Mouse (Mus musculus) left cerebral cortex, adult 6 months (tissue): ENCODE results near the gene Apon. TPM values are rescaled to one million over a fixed set of nuclear protein-coding genes. Genes with fewer than 3 reads are reported as not detected.

Experiments
- long read RNA-seq, 2 experiments: library from polyadenylated mRNA; unstranded; transcript quantifications; one replicate each; pipeline ENCODE4 v2.0.0; 2019 to 2020
- polyA plus RNA-seq: library from polyadenylated mRNA; unstranded; fragments of <200 nt; fragmentation: Nextera tagmentation; gene quantifications from 2 replicates; pipeline ENCODE4 v1.2.3, GENCODE M21; 2021

Gene Apon
- not detected in 2 replicates for polyA plus RNA-seq
- long read RNA-seq, experiment 1: 0 reads
- long read RNA-seq, experiment 2: 0 reads

GRCm38 (mm10) chr10:128253677-128254255, at the start of gene Apon:
Gene Apon (plus strand): TSS chr10:128254096.

GRCm38 (mm10) chr10:128211390-128212108, 42.3 kb upstream of the Apon start, which contains the start of gene Spryd4:
Gene Spryd4 (minus strand): TSS chr10:128211807.

GRCm38 (mm10) chr10:128225538-128225937, 28.4 kb upstream of the Apon start, which contains the start of gene Mip:
Gene Mip (plus strand): TSS chr10:128225838.

DNA sequence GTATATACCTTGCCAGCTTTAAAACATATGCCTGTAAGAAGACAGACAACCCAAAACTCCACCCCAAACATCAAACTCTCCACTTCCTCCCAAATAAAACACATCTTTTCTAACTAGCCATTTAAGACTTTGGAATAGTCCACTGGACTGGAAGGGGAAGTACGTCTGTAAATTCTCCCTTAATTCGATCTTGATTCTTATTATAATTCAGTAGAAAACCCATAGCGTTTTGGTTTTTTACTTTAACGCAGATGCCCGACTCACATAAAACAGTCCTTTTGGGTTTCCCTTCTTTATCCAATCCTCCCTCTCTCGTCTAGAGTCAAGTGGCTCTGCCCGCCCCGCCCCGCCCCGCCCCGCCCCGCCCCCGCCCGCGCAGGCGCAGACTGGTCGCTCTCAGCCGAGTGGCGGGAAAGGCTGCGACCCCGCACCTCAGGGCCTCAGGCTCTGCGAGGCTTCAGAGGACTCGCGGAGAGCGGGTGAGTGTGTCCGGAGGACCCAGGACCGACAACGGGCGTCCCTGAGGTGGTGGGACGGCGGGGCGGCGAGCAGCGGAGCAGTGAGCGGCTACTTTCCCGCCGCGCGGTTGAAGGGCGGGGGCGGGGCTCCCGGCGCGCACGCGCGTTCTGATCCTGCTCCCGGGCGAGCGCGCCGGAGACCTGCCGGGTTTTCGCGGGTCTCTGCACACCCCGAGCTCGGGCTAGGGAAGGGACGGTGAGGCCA, 22.0 kb upstream of the Apon start, which contains the start of gene Timeless:
Gene Timeless (plus strand): TSS at position 369 of the 723 bp plus-strand sequence.

DNA sequence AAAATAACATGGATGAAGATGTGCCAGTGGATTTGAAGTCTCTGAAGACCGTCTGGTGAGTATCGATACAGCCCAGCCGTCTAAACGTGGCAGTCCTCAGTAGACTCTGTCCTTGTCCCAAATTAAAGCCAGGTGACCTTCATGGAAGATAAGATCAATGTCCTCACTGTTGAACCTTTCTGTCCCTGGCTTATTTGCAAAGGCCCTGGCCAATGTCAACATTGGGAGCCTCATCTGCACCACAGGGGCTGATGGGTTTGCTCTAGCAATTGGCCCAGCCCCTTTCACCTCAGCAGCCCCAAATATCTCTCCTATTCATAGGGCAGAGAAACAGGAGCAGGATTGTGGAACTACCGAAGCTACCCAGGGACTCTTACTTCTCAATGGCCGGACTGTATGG, 14.5 kb downstream of the Apon start, which contains the start of gene Apof:
Gene Apof (plus strand): TSS at position 301 of the 400 bp plus-strand sequence.

DNA sequence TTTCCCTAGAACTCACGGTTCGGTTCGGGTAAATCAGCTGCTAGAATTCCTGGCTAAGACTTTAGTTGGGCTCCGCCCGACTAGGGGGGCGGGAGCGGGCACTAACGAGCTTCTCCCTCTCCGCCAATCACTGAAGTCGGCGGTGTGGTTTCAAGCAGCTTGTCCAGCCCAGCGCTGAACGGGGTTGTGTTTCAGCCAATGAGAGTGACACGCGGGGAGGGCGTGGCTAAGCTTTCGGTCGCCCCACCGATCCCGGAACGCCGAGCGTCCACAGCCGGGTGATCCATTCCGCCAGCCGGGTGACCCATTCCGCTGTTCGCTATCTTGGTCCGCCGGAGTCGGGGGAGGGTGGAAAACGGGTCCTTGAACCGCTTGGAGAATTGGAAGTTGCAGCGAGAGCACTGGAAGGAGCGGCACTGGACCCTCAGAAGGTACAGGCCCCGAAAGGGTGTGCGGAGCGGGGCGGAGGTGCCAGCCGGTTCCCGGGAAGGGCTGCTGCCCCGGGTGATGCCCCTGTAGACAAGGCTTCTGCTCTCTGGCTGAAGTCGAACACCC, 16.5 kb downstream of the Apon start, which contains the start of gene Stat2:
Gene Stat2 (plus strand): TSS at position 273 of the 555 bp plus-strand sequence.

DNA sequence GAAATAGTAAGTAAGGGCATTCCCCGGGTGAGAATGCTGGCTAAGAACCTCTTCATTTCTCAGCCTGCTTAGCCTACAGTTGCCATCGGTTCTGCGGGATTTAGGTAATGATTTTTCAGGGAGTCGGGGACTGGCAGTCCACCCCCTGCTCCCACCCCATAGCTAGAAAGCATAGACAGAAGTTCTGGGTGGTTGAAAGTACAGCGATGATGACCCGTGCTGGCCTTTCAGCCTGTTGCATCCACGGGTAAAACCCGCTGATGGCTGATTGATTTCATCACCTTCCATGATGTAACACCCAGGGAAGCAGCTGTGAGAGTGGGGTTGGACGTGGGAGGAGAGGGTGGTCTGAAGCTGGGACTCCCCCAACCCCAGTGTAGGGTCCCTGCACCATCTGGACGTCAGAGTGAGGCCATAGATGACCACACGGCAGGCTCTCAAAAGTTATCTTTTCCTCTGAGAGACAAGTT, 44.8 kb downstream of the Apon start, which contains the start of gene Il23a:
Gene Il23a (minus strand): TSS at position 51 of the 470 bp plus-strand sequence.

DNA sequence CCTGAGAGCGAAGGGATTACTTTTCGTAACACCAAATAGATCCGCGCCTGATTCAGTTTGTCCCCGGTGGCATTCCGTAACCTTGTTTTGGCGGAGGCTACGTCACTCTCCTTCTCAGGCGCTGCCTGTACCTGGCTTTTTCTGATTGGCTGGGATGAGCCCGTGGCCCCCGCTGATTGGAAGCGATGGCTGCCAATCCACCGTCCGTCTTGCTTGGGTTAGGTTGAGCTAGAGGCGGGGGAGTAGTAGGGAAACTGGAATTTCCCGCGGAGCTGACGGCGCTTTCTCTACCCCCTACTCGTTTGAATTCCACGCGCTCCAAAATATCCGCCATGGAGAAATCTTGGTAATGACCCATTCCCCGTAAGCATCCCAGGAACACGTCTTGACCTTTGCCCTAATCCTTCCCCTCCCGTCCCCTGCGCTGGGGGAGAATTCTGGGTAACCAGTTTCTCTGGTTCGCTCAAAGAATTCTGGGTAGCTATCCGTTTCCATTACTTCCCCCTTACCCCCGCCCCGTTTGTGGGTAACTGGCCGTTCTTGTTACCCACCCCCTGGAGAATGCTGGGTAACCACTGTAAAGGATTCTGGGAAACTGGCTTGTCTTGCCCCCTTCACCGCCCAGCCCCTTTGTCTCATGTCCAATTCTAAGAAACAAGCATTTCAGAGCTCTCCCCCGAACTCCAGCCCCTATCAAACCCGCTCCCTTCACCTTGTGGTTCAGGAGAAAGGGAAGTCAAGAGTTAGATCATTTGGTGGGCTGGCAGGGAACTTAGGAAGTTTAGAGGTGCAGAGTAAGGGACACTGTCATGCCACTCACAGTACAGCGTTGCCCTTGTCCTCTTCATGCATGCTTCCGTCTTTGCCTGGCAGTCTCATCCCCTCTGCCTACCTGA, 49.5 kb downstream of the Apon start, which contains the start of gene Pan2:
Gene Pan2 (plus strand): TSS at position 210 of the 896 bp plus-strand sequence.

Other genes with a start within 250 kb of the Apon start
- not detected in 2 replicates for gene Hsd17b6, start 246.5 kb upstream of the Apon start, polyA plus RNA-seq
- 9.5 and 9.8 TPM in 2 replicates for gene Prim1, start 238.9 kb upstream of the Apon start, polyA plus RNA-seq
- 767 and 841 TPM in 2 replicates for gene Naca, start 218.5 kb upstream of the Apon start, polyA plus RNA-seq
- 207 and 248 TPM in 2 replicates for gene Ptges3, start 195.1 kb upstream of the Apon start, polyA plus RNA-seq
- 1,781 and 2,018 TPM in 2 replicates for gene Atp5b, start 170.8 kb upstream of the Apon start, polyA plus RNA-seq
- 3.8 and 4.4 TPM in 2 replicates for gene Baz2a, start 162.5 kb upstream of the Apon start, polyA plus RNA-seq
- 3.7 and 5.3 TPM in 2 replicates for gene Rbms2, start 73.8 kb upstream of the Apon start, polyA plus RNA-seq
- gene Gls2, start 59.6 kb upstream of the Apon start, polyA plus RNA-seq: 24.5 and 25.7 TPM in 2 replicates
- 9.1 and 11.8 TPM in 2 replicates for gene Spryd4, start 42.3 kb upstream of the Apon start, polyA plus RNA-seq
- gene Mip, start 28.3 kb upstream of the Apon start, polyA plus RNA-seq: not detected in 2 replicates
- 3.0 and 4.9 TPM in 2 replicates for gene Timeless, start 22.0 kb upstream of the Apon start, polyA plus RNA-seq
- 0.09 TPM in 1 of 2 replicates, not detected in the other for gene Apof, start 14.6 kb downstream of the Apon start, polyA plus RNA-seq
- 5.0 and 5.3 TPM in 2 replicates for gene Stat2, start 16.5 kb downstream of the Apon start, polyA plus RNA-seq
- 0.15 TPM in 1 of 2 replicates, not detected in the other for gene Il23a, start 44.7 kb downstream of the Apon start, polyA plus RNA-seq
- gene Pan2, start 49.2 kb downstream of the Apon start, polyA plus RNA-seq: 2.5 and 2.8 TPM in 2 replicates
- gene Cnpy2, start 68.4 kb downstream of the Apon start, polyA plus RNA-seq: 113 and 142 TPM in 2 replicates
- gene Cs, start 83.6 kb downstream of the Apon start, polyA plus RNA-seq: 189 and 199 TPM in 2 replicates
- 20.7 and 55.1 TPM in 2 replicates for gene Coq10a, start 114.9 kb downstream of the Apon start, polyA plus RNA-seq
- 5.9 and 11.9 TPM in 2 replicates for gene Ankrd52, start 123.0 kb downstream of the Apon start, polyA plus RNA-seq
- 0.25 and 0.39 TPM in 2 replicates for gene Slc39a5, start 147.1 kb downstream of the Apon start, polyA plus RNA-seq
- gene Nabp2, start 157.4 kb downstream of the Apon start, polyA plus RNA-seq: 98.0 and 168 TPM in 2 replicates
- 67.9 and 86.2 TPM in 2 replicates for gene Rnf41, start 157.6 kb downstream of the Apon start, polyA plus RNA-seq
- gene Smarcc2, start 205.2 kb downstream of the Apon start, polyA plus RNA-seq: 61.2 and 108 TPM in 2 replicates
- gene Myl6, start 240.0 kb downstream of the Apon start, polyA plus RNA-seq: 1,011 and 1,043 TPM in 2 replicates
- gene Myl6b, start 244.6 kb downstream of the Apon start, polyA plus RNA-seq: 2.5 and 5.2 TPM in 2 replicates